Comparison of ENCODE assay signal across 9 mouse cellular contexts in genomic region chr2:135742954-135743700, GRCm38 (mm10).
DNase-seq lines count a peak whose midpoint lies in the region; ATAC-seq lines count a peak whose summit lies in the region.
"Had no signal": no experiment of that assay in that cellular context is flagged by ENCODE, and none has a peak within 500 bp of the region (broad histone marks: within the 10 kb centered on the region; RNA-seq: fewer than 3 reads in every experiment).

No protein-coding gene starts in this region.

- 0 out of 2 replicates have a peak overlapping the region, but pooled peaks have one; percentile 15 for H3K4me2 ChIP-seq in hindbrain, embryonic 14.5 days (replicated peaks)
- H3K4me2 ChIP-seq in stomach, embryonic 16.5 days (ENCODE audit: low read depth, low read length) = no peak overlapping the region

- DNase-seq in cerebellum, postnatal 14 days = peak; percentile 44 to 50
- no peak for DNase-seq in cerebellum, postnatal 36 days
- DNase-seq in testis, postnatal 10 days (ENCODE audit: low spot score) = peak; percentile 58
- no peak for DNase-seq in testis, postnatal 14 days (ENCODE audit: low spot score)
- peak; percentile 68 for DNase-seq in hindbrain, embryonic 14.5 days (ENCODE audit: low spot score)
- DNase-seq in adrenal gland, postnatal 4 days (ENCODE audit: low spot score in 2 of 2) = no peak
- no peak for DNase-seq in layer of hippocampus, adult 9-11 months

- ATAC-seq in hindbrain, embryonic 14.5 days (ENCODE audit: low FRiP score) = peak; percentile 72
- 0 out of 2 replicates have a peak, but pooled peaks have one; percentile 22 for ATAC-seq in stomach, embryonic 16.5 days (ENCODE audit: insufficient read depth, low FRiP score)

- H3K9me3 ChIP-seq in hindbrain, embryonic 14.5 days (ENCODE audit: control insufficient read depth, low read length) = no peaks in the 10 kb centered on the region
- no peaks in the 10 kb centered on the region for H3K9me3 ChIP-seq in stomach, embryonic 16.5 days (replicated peaks; ENCODE audit: control insufficient read depth, low read length)

- WGBS in hindbrain, embryonic 14.5 days = 35% methylated on average over 10 of the region's 10 CpGs
- WGBS in stomach, embryonic 16.5 days = 28% methylated on average over 10 of the region's 10 CpGs

- no peak overlapping the region for H3K4me3 ChIP-seq in hindbrain, embryonic 14.5 days (replicated peaks; ENCODE audit: low read length)
- no peak overlapping the region for H3K4me3 ChIP-seq in stomach, embryonic 16.5 days (replicated peaks; ENCODE audit: low read length)
- H3K4me3 ChIP-seq: left cerebral cortex, adult 2 months had no signal

- H3K27ac ChIP-seq in hindbrain, embryonic 14.5 days = peak overlapping the region; percentile 73
- peak overlapping the region; percentile 35; the same call in 1 of the 2 replicates for H3K27ac ChIP-seq in stomach, embryonic 16.5 days (ENCODE audit: low read length)
- H3K27ac ChIP-seq: left cerebral cortex, adult 2 months had no signal

- H3K27me3 ChIP-seq in hindbrain, embryonic 14.5 days (ENCODE audit: control insufficient read depth, insufficient read depth, low read length) = no peaks in the 10 kb centered on the region
- no peaks in the 10 kb centered on the region for H3K27me3 ChIP-seq in stomach, embryonic 16.5 days (ENCODE audit: control insufficient read depth, insufficient read depth, low read length)

- H3K9ac ChIP-seq in hindbrain, embryonic 14.5 days = no peak overlapping the region
- H3K9ac ChIP-seq in stomach, embryonic 16.5 days (ENCODE audit: low read length) = no peak overlapping the region

- H3K4me1 ChIP-seq in hindbrain, embryonic 14.5 days (replicated peaks; ENCODE audit: control insufficient read depth, insufficient read depth, low read length) = peaks cover 18% of the 10 kb centered on the region; the same call in 1 of the 2 replicates
- peaks cover 9% of the 10 kb centered on the region; the same call in 1 of the 2 replicates for H3K4me1 ChIP-seq in stomach, embryonic 16.5 days (ENCODE audit: control insufficient read depth, insufficient read depth, low read length)

- H3K36me3 ChIP-seq in hindbrain, embryonic 14.5 days (replicated peaks; ENCODE audit: control insufficient read depth, insufficient read depth) = no peaks in the 10 kb centered on the region
- H3K36me3 ChIP-seq in stomach, embryonic 16.5 days (ENCODE audit: control insufficient read depth, insufficient read depth, low read length) = no peaks in the 10 kb centered on the region

Comparison
In these comparisons a context has a peak if more than half of its experiments do, and no peak if none do; other contexts are left out.
1. DNase-seq: peak in cerebellum, postnatal 14 days (2 of 2), testis, postnatal 10 days (single experiment) and hindbrain, embryonic 14.5 days (single experiment); none in cerebellum, postnatal 36 days (0 of 2), testis, postnatal 14 days (single experiment), adrenal gland, postnatal 4 days (0 of 2) and layer of hippocampus, adult 9-11 months (single experiment).